Mouse (Mus musculus) duodenum, adult 2 months (tissue): ENCODE data around the gene Vmo1. TPM values are rescaled to one million over a fixed set of nuclear protein-coding genes. Genes with fewer than 3 reads are reported as not detected.

Source experiments
- polyA plus RNA-seq: library from polyadenylated mRNA; depleted of rRNA; stranded (reverse); fragments of >200 nt; gene quantifications from 2 replicates; pipeline ENCODE4 v1.2.3, GENCODE M21; 2012; ENCODE audit warnings: low replicate concordance; rRNA removed

The Vmo1 gene
- 0.18 TPM in 1 of 2 replicates, not detected in the other for polyA plus RNA-seq

DNA sequence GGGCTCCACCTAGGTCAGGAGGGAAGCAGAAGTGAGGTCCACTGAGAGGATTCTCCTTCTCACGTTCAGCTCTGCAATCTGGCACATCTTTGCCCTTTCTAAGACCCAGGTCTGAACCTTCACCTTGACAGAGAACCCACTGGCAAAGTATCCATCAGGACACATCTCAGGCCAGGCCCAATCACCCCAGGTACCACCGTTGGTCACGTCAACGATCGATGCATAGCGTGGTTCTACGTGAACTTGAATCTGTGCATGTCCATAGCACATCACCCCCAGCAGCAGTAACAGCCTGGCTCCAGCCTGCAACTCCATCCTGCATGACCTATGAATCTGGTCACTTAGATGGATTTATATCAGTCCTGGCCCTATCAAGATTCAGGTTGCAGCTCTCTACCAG, at the start of gene Vmo1:
TSS of gene Vmo1 (minus strand) at position 329 of the 400 bp plus-strand sequence.

DNA sequence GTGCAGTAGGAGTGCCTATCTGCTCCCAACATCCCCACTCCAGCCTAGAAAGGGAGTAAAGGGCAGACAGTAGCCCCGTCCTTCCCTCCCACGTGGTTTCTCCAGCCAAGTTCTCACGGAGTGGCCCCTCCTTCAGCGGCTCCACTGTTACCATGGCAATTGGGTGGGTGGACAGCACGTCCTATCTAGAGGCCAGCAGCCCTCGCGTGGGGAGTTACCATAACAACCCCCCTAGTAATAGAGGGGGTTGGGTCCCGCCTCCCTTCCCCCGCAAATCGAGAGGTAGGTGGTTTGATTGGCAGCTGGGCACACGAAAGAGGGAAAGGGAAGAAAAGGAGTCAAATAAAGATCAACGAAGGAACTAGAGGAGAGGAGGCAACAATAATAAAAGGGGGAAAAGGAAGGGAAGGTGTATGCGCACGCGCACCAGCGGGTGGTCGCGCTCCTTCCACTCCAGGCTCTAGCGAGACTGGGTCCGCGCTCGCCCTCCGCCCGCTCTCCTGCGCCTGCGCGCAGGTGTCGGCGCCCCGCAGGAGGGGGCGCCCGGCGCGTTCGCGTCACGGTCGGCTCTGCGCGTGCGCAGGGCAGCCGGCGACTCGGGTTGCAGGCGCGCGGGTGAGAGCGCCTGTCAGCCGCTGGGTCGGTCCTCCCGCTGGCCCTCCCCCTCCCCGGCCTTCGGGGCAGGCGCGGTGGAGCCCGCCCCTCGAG, 48.0 kb upstream of the Vmo1 start, which contains the start of gene Mink1:
TSS of gene Mink1 (plus strand) at position 595 of the 708 bp plus-strand sequence.

DNA sequence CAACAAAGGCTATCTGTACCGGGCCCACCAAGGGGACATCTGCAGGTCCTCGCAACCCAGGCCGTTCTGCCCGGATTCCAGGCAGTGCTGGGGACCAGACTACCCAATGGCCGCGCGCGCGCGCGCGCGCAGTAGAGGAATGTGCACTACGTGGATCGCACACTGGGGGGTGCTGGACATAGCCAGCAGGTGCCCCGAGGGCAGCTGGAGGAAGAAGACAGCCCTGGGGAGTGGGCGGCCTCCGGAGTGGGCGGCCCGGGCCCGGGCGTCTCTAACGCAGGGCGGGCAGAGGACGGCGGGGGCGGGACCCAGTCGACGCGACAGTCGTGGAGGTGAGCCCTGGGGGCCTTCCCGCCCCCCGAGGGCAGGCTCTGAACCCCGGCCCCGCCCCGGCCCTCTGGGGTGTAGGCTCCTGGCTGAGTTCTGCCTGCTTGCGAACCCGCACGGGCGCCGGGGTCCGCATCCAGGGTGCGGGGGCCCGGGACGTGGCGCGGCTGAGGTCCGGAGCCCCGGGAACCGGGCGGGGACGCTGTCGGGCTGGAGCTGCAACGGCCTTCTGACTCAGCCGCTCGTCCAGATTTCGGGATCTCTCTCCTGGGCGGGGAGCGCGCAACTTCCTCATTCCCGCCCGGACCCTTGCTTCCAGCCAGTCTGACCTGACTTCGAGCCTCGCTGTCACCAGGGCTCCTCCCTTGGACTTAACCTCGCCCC, 25.6 kb upstream of the Vmo1 start, which contains the start of gene Pld2:
TSS of gene Pld2 (plus strand) at position 188 of the 711 bp plus-strand sequence.

DNA sequence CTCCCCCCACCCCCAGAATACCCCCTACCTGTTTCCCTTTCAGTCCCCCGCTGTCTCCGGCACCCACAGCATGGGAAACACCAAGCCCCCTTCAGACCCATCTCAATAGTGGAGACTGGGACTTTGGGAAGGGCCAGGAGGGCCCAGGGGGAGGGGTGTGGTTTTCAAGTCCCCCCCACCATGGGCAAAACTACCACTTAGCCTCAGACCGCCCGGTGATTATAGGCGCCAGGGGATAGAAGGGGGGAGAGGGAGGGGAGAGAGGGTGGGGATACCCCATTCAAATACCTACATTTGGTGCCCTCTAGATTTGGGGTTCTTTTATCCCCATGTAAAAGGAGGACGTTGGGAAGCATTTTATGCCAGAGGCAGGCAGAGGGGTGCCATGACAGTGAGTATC, 18.4 kb upstream of the Vmo1 start, which contains the start of gene Gm40193:
TSS of gene Gm40193 (minus strand) at position 101 of the 400 bp plus-strand sequence.

DNA sequence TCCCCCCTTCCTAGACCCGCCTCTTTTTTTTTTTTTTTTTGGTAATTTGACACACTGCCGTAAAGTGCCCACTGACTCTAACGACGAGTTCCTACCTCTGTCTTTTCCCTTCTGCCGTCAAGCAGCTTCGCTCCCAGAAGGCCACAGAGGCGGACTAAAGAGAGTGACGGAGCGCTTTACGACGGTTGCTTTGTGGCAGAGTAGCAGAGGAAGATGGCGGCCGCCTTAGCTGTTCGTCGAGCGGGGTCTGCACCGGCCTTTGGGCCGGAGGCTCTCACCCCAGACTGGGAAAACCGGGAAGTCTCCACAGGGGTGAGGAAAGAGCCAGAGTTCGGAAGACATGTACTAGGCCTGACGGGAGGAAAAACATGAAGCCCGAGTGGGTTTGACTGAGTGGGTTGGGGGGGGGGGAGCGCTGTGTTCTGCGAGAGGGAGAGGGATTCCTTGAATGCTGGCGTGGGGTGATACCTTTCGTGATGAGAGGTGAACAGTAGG, 10.8 kb upstream of the Vmo1 start, which contains the start of gene Psmb6:
TSS of gene Psmb6 (plus strand) at position 184 of the 495 bp plus-strand sequence.

DNA sequence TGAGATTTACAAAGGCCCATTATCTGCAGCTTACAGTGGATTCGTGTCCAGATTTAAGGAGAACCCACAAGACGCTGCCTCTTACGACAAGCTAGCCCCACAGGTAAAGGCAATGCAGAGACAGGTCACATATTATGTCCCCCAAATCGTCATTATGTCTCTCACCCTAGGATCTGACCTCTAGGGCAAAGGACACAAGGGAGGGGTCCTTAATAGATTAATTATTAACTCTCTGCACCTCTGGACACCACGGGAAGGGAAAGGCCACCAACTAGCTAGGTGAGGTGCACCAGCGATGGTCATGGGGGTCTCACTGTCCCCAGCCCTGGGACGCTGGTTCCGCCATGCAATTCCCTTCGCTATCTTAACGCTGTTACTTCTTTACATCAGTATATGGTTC, 4.5 kb upstream of the Vmo1 start, which contains the start of gene Gltpd2:
TSS of gene Gltpd2 (plus strand) at position 274 of the 400 bp plus-strand sequence.

DNA sequence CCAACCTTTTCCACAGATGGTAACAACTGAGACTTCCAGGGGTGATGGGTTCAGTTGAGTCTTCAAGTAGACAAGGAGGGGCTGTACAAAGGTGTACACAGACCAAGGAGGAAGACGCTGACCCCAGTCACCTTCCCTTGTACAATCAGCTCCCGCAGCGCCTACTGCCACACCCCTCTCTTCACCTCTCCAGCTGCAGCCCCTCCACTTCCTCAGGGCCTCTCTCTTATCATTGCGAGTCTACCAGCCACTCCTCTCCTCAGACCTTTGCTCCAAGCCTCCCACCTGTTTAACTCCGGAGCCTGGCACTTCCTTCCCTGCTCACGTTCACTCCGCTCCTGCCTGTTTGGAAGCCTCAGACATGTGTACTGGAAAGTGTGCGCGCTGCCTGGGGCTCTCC, 9.4 kb downstream of the Vmo1 start, which contains the start of gene Tm4sf5:
TSS of gene Tm4sf5 (plus strand) at position 275 of the 400 bp plus-strand sequence.

Other genes starting within 250 kb of the Vmo1 start
- gene Alox12e, start 192.0 kb downstream of the Vmo1 start, polyA plus RNA-seq, result 0.26 and 0.45 TPM in 2 replicates
- 5.2 and 6.4 TPM in 2 replicates for gene Alox15, start 162.6 kb downstream of the Vmo1 start, polyA plus RNA-seq
- gene Pelp1, start 104.6 kb downstream of the Vmo1 start, polyA plus RNA-seq, result 10.6 and 16.6 TPM in 2 replicates
- 15.9 and 26.1 TPM in 2 replicates for gene Arrb2, start 82.0 kb downstream of the Vmo1 start, polyA plus RNA-seq
- 11.7 and 19.4 TPM in 2 replicates for gene Med11, start 62.7 kb downstream of the Vmo1 start, polyA plus RNA-seq
- 4.5 and 7.0 TPM in 2 replicates for gene Zmynd15, start 55.2 kb downstream of the Vmo1 start, polyA plus RNA-seq
- 19.4 and 41.0 TPM in 2 replicates for gene Cxcl16, start 54.6 kb downstream of the Vmo1 start, polyA plus RNA-seq
- gene Tm4sf5, start 9.4 kb downstream of the Vmo1 start, polyA plus RNA-seq, result 330 and 792 TPM in 2 replicates
- gene Gltpd2, start 4.6 kb upstream of the Vmo1 start, polyA plus RNA-seq, result 6.6 and 27.0 TPM in 2 replicates
- gene Psmb6, start 10.8 kb upstream of the Vmo1 start, polyA plus RNA-seq, result 220 and 329 TPM in 2 replicates
- gene Gm40193, start 18.3 kb upstream of the Vmo1 start, polyA plus RNA-seq, result not detected in 2 replicates
- 16.7 and 17.7 TPM in 2 replicates for gene Pld2, start 25.4 kb upstream of the Vmo1 start, polyA plus RNA-seq
- 42.1 and 67.8 TPM in 2 replicates for gene Mink1, start 48.3 kb upstream of the Vmo1 start, polyA plus RNA-seq
- gene 4930544D05Rik, start 101.2 kb upstream of the Vmo1 start, polyA plus RNA-seq, result not detected in 2 replicates
- 0.13 TPM in 1 of 2 replicates, not detected in the other for gene Chrne, start 104.6 kb upstream of the Vmo1 start, polyA plus RNA-seq
- gene Gp1ba, start 124.5 kb upstream of the Vmo1 start, polyA plus RNA-seq, result 0.05 TPM in 1 of 2 replicates, not detected in the other
- gene Rnf167, start 132.6 kb upstream of the Vmo1 start, polyA plus RNA-seq, result 93.4 and 152 TPM in 2 replicates
- gene Slc25a11, start 132.9 kb upstream of the Vmo1 start, polyA plus RNA-seq, result 108 and 218 TPM in 2 replicates
- 3,237 and 8,074 TPM in 2 replicates for gene Pfn1, start 140.0 kb upstream of the Vmo1 start, polyA plus RNA-seq
- 4.4 and 6.7 TPM in 2 replicates for gene Eno3, start 142.6 kb upstream of the Vmo1 start, polyA plus RNA-seq
- 6.5 and 20.4 TPM in 2 replicates for gene Spag7, start 154.8 kb upstream of the Vmo1 start, polyA plus RNA-seq
- 51.1 and 76.0 TPM in 2 replicates for gene Camta2, start 173.5 kb upstream of the Vmo1 start, polyA plus RNA-seq
- 0.59 and 2.1 TPM in 2 replicates for gene Inca1, start 185.5 kb upstream of the Vmo1 start, polyA plus RNA-seq
- 40.9 and 70.4 TPM in 2 replicates for gene Kif1c, start 185.9 kb upstream of the Vmo1 start, polyA plus RNA-seq
- gene Zfp3, start 249.6 kb upstream of the Vmo1 start, polyA plus RNA-seq, result 0.83 and 1.2 TPM in 2 replicates